Mouse (Mus musculus) mature B cell (primary cell): ENCODE results near the gene Mmp28.

Experiments
- in situ Hi-C: fragments of 300-500 bp; cut with MboI; formaldehyde crosslinking; loops from 2 replicates; pipeline ENCODE4 v1.14.3; 2019

Mmp28 gene

GRCm38 (mm10) chr11:83408242-83408641, 54.6 kb downstream of the Mmp28 start:
- in situ Hi-C loops, result no loop called here

- in situ Hi-C loops, result no loop called here
These were observed 56.5 kb downstream of the Mmp28 start for GRCm38 (mm10) chr11:83406391-83406790.

- in situ Hi-C loops, result no loop called here
These were observed 59.1 kb downstream of the Mmp28 start for GRCm38 (mm10) chr11:83403787-83404186.

- in situ Hi-C loops, result no loop called here
These were observed 64.1 kb downstream of the Mmp28 start for GRCm38 (mm10) chr11:83398724-83399123.

- in situ Hi-C loops, result no loop called here
These were observed 65.2 kb downstream of the Mmp28 start for GRCm38 (mm10) chr11:83397626-83398025.

- in situ Hi-C loops, result no loop called here
These were observed 68.0 kb downstream of the Mmp28 start for GRCm38 (mm10) chr11:83394802-83395439.

- in situ Hi-C loops, result no loop called here
These were observed 69.8 kb downstream of the Mmp28 start for GRCm38 (mm10) chr11:83393062-83393461.
